Mouse (Mus musculus) Patski (cell line): ENCODE measurements at regions not wholly inside any gene's neighbourhood (a gene's known extent, or its start where the extent isn't known, plus 50 kb on each side); places are given as distances from the start of the nearest gene placed in this dataset.

Experiments
- ATAC-seq: fragments of 100-300 bp; one replicate; pipeline ENCODE4 v1.8.0; 2021
- CTCF ChIA-PET: fragments of 350-600 bp; sonication (Branson Sonifier 250); formaldehyde crosslinking; loops from one replicate; lab custom pipeline; 2022; ENCODE audit warnings: inconsistent platforms; lab: Charles Lee
- POLR2A ChIA-PET: fragments of 350-600 bp; sonication (Branson Sonifier 250); formaldehyde crosslinking; loops from one replicate; lab custom pipeline; 2022; ENCODE audit warnings: antibody characterized with exemption, inconsistent platforms; lab: Charles Lee
- DNase-seq: peaks from one replicate; pipeline ENCODE4 v3.0.0-alpha.2; 2011; ENCODE audit warnings: low read depth, low spot score
- H3K27me3 ChIP-seq: fragments of 371-371 bp; one replicate; pipeline ENCODE4 v1.5.1; 2021
- CTCF ChIP-seq: fragments of 100-300 bp; IDR thresholded peaks from one replicate; pipeline ENCODE4 v1.5.1; 2021
- in situ Hi-C: fragments of 300-500 bp; cut with MboI; formaldehyde crosslinking; loops from 3 replicates; pipeline ENCODE4 v1.11.1; 2018; ENCODE audit warnings: low pct_unique_long_range_greater_than_20kb, mixed read lengths

DNA sequence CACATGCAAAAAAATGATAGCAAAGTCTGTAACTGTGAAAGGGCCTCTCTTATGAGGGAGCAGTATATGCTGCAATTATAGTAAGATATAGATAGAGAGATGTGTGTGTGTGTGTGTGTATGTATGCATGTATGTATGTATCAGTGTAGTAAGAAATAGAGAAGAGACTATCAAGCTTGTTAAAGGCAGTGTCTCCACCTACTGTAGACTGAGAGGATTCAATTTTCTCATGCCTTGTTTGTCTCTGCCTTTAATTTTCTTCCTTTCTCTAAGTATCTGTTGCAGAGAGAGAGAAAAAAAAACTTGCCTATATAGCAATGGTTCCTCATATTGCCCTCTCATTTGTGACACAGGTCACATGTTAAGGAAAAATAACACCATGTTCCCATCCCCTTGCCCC, 2871.1 kb upstream of the 5930422O12Rik start:
- in situ Hi-C loops: no loop called here
- POLR2A ChIA-PET: no interaction called here
- TF ChIP-seq CTCF: no peak
- CTCF ChIA-PET: no interaction called here
- ATAC-seq (no peak), DNase-seq (no peak)
- no peaks in the 10 kb centered on the region for H3K27me3 ChIP-seq

DNA sequence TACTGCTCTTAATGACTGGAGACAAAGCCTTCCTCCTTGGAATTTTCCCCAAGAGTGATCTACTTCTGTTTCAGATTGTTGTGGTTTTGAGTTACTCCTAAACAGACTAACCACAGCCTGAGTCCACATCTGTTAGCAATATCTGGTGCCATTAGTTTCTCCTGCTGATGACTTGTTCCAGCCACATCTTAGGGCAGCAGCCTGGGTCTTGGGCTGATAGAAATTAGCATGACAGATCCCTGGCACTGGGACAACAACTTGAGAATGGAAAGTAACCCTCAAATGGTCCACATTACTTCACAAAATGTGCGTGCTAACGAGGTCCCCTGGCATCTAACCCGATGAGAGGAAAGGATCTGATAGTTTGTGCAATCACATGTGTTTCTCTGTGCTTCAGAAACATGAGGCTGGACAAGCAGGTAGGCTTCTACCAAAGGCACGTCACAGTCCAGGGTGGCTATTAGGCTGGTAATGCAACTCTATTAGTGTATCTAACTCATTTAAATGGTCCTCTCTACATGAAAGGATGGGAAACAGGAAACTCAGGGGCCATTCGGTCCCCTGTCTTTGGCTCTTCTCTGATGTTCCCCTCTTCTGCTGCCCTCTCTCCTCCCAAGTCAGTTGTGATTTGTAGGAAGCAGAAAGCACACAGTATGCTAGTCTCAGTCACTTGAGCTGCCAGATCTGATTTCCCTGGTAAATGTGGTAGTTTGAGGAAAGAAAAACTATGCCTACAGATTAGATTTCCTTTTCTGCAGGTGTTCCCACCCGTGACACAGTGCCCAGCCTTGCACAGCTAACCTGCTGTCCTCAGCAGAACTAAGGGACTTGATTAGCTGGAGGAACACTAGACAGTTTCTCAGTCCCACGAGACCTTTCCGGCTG, 2866.9 kb upstream of the 5930422O12Rik start:
- H3K27me3 ChIP-seq: no peaks in the 10 kb centered on the region
- no peak for TF ChIP-seq CTCF
- ChIA-PET CTCF (no interaction called here), POLR2A (no interaction called here)
- in situ Hi-C loops: no loop called here
- ATAC-seq: no peak
- no peak for DNase-seq

DNA sequence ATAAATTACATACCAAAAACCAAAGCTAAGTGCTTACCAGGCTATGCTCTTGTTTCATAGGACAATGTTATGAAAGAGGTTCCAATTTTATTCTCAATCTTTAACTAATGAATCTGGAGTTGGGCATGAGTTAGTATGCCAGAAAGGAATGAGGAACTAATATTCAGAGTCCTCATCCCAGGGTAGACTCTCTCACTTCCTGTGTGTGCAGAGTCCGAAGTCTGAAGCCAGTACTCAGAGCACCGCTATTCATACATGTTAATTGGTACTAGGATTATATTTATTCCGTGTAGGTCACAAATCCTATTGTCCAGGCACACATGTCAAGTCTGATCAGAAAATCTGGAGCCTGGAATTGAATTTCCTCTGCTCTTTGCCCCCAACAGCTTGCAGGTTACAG, 2858.7 kb upstream of the 5930422O12Rik start:
- ATAC-seq (no peak), DNase-seq (no peak)
- CTCF ChIA-PET: no interaction called here
- in situ Hi-C loops: no loop called here
- TF ChIP-seq CTCF: no peak
- no peaks in the 10 kb centered on the region for H3K27me3 ChIP-seq
- POLR2A ChIA-PET: no interaction called here

GRCm38 (mm10) chr8:30570547-30570946, 2858.0 kb upstream of the 5930422O12Rik start:
- no peak for TF ChIP-seq CTCF
- ChIA-PET POLR2A (no interaction called here), CTCF (no interaction called here)
- in situ Hi-C loops: no loop called here
- ATAC-seq (no peak), DNase-seq (no peak)
- H3K27me3 ChIP-seq: no peaks in the 10 kb centered on the region

GRCm38 (mm10) chr8:30587508-30587907, 2841.0 kb upstream of the 5930422O12Rik start:
- no peak for DNase-seq
- no peak for ATAC-seq
- TF ChIP-seq CTCF: no peak
- ChIA-PET CTCF (no interaction called here), POLR2A (no interaction called here)
- H3K27me3 ChIP-seq: no peaks in the 10 kb centered on the region
- in situ Hi-C loops: no loop called here

DNA sequence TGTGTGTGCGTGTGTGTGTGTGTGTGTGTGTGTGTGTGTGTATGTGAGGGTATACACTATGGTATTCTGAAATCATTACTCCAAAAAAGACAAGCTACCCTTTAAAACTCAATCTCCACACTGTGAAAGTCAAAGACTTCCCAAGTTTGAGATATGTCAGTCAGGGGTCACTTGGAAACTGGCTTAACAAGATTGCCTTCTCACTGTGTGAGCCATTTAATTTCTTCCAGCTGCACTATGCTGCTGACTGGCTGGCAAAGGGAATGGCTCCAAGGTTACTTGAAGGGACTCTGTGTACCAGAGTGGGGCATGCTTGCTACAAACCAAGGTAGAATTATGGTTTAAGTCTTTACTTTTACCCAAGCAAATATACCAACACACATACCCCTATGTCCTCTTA, 2826.1 kb upstream of the 5930422O12Rik start:
- in situ Hi-C loops: no loop called here
- CTCF ChIA-PET: no interaction called here
- POLR2A ChIA-PET: no interaction called here
- TF ChIP-seq CTCF: no peak
- no peaks in the 10 kb centered on the region for H3K27me3 ChIP-seq
- ATAC-seq (no peak), DNase-seq (no peak)

GRCm38 (mm10) chr8:30630332-30630731, 2798.2 kb upstream of the 5930422O12Rik start:
- DNase-seq (no peak), ATAC-seq (no peak)
- POLR2A ChIA-PET: no interaction called here
- no peaks in the 10 kb centered on the region for H3K27me3 ChIP-seq
- CTCF ChIA-PET: no interaction called here
- in situ Hi-C loops: no loop called here
- TF ChIP-seq CTCF: no peak

- no peak for TF ChIP-seq CTCF
- ATAC-seq (no peak), DNase-seq (no peak)
- in situ Hi-C loops: no loop called here
- H3K27me3 ChIP-seq: no peaks in the 10 kb centered on the region
- CTCF ChIA-PET: no interaction called here
- POLR2A ChIA-PET: no interaction called here
These were observed 2791.7 kb upstream of the 5930422O12Rik start for GRCm38 (mm10) chr8:30636791-30637190.

DNA sequence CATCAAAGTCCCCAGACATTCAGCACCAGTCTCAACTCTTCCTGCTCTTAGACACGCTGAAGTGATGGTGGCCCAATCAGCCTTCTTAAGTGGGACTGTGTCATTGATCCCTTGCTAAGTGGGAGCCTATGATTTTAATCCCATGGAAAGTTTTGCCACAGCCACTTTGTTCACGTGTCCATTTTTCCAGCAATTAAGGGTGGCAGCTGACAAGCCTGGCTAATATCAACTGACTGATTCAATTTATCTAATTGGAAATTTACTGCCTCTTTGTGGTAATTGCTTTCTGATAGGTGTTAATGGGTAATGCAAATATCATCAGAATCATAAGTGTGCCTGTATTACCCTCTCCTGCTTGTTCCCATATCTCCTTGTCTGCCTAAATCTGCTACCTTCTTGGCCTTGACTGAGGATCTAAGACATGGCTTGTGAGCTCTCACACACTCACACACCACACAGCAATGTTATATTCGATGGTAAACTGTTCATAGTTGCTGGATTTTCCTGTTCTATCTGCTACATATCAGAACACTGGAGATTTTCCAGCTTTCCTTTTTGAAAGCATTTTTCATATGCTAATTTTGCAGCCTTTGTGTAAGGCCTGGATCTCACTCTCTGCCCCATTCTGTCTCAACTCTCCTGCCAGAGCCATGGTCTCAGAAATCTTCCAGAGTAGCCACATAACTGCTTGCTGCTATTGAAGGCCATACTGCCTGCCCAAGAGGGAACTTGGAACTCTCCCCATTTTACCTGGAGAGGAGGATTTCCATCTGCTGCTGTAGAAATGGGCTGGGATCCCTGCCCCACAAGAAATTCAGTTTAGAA, 2785.4 kb upstream of the 5930422O12Rik start:
- ATAC-seq (no peak), DNase-seq (no peak)
- in situ Hi-C loops: no loop called here
- POLR2A ChIA-PET: no interaction called here
- no peaks in the 10 kb centered on the region for H3K27me3 ChIP-seq
- TF ChIP-seq CTCF: no peak
- CTCF ChIA-PET: no interaction called here

DNA sequence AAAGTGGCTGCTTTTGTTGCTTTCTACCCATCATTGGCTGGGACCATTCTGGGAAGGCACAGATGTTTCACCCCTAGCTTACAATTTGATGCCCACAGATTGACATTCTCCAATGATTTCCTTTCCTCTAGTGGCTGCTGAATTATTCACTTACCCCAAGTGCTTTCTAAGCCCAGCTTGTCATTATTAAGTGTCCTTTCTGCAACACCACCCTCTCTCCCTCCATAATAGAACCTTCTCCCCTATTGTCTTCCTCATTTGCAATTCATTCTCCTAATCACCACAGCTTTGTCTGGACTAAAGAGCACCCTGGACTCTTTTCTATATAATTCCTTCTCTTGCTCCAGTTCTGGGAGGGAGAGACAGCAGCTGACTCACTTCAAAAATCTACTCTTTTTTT, 2780.0 kb upstream of the 5930422O12Rik start:
- ATAC-seq: no peak
- no peaks in the 10 kb centered on the region for H3K27me3 ChIP-seq
- in situ Hi-C loops: no loop called here
- CTCF ChIA-PET: no interaction called here
- no peak for TF ChIP-seq CTCF
- DNase-seq: no peak
- POLR2A ChIA-PET: no interaction called here

- DNase-seq (no peak), ATAC-seq (no peak)
- in situ Hi-C loops: no loop called here
- H3K27me3 ChIP-seq: no peaks in the 10 kb centered on the region
- TF ChIP-seq CTCF: no peak
- ChIA-PET POLR2A (no interaction called here), CTCF (no interaction called here)
These were observed 2772.7 kb upstream of the 5930422O12Rik start for GRCm38 (mm10) chr8:30655749-30656241.
